Mouse (Mus musculus): ENCODE measurements at regions not wholly inside any gene's neighbourhood (a gene's known extent, or its start where the extent isn't known, plus 50 kb on each side); places are given as distances from the start of the nearest gene placed in this dataset.
"Not testable (repeated sequence)": the region's sequence is repeated elsewhere in the genome, so short reads cannot be mapped to it uniquely, and the experiment has no call there.

GRCm38 (mm10) chr9:48060996-48061395 is 100.8 kb upstream of the Nxpe4 start:
- Histone ChIP-seq H3K36me3 (ENCODE audit: control insufficient read depth, insufficient read depth, low read length) (no peaks in the 10 kb centered on the region), H3K27ac (ENCODE audit: low read depth, low read length) (no peak overlapping the region), H3K9ac (ENCODE audit: low read depth, low read length) (no peak overlapping the region), H3K9me3 (ENCODE audit: control insufficient read depth, low read length) (no peaks in the 10 kb centered on the region), H3K4me3 (ENCODE audit: low read length) (no peak overlapping the region), H3K4me1 (ENCODE audit: control insufficient read depth, insufficient read depth, low read length) (peaks cover 4% of the 10 kb centered on the region; the same call in 1 of the 2 replicates), H3K4me2 (replicated peaks; ENCODE audit: low read depth, low read length) (no peak overlapping the region), H3K27me3 (ENCODE audit: control insufficient read depth, insufficient read depth, low read length) (no peaks in the 10 kb centered on the region)
- no peak for ATAC-seq (ENCODE audit: low FRiP score, low TSS enrichment)
- WGBS: 83% methylated on average over 4 of the region's 4 CpGs

- Histone ChIP-seq H3K9ac (ENCODE audit: low read depth, low read length) (no peak overlapping the region), H3K36me3 (ENCODE audit: control insufficient read depth, insufficient read depth, low read length) (no peaks in the 10 kb centered on the region), H3K27me3 (ENCODE audit: control insufficient read depth, insufficient read depth, low read length) (no peaks in the 10 kb centered on the region), H3K9me3 (ENCODE audit: control insufficient read depth, low read length) (no peaks in the 10 kb centered on the region), H3K4me3 (ENCODE audit: low read length) (no peak overlapping the region), H3K27ac (ENCODE audit: low read depth, low read length) (no peak overlapping the region), H3K4me2 (replicated peaks; ENCODE audit: low read depth, low read length) (no peak overlapping the region), H3K4me1 (ENCODE audit: control insufficient read depth, insufficient read depth, low read length) (no peaks in the 10 kb centered on the region)
- 68% methylated on average over 7 of the region's 7 CpGs for WGBS
- no peak for ATAC-seq (ENCODE audit: low FRiP score, low TSS enrichment)
Measured at GRCm38 (mm10) chr9:48066730-48067345, 95.0 kb upstream of the Nxpe4 start.

DNA sequence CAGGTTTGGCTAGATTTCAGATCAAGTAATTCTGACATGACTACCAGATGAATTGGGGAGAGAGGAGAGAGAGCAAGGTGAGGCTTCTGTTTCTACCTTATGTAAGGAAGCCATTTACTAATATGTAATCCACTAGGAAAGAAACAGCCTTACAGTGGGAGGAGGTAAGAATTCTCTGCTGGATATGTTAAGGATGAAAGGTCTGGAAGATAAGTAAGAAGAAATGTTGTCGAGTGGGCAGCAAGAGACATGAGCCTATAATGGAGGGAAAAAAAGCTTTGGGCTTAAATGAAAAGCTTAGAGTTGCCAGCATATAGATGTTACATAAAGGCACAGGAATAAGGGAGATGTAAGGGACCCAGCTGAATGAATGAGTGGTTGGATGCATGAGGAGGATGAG is 89.2 kb upstream of the Nxpe4 start:
- H3K4me3 ChIP-seq (ENCODE audit: low read length): no peak overlapping the region
- H3K9ac ChIP-seq (ENCODE audit: low read depth, low read length): no peak overlapping the region
- H3K4me2 ChIP-seq (replicated peaks; ENCODE audit: low read depth, low read length): no peak overlapping the region
- ATAC-seq (ENCODE audit: low FRiP score, low TSS enrichment): no peak
- no peaks in the 10 kb centered on the region for H3K4me1 ChIP-seq (ENCODE audit: control insufficient read depth, insufficient read depth, low read length)
- H3K9me3 ChIP-seq (ENCODE audit: control insufficient read depth, low read length): no peaks in the 10 kb centered on the region
- WGBS: 88% methylated on average over 1 of the region's 1 CpGs
- H3K27me3 ChIP-seq (ENCODE audit: control insufficient read depth, insufficient read depth, low read length): no peaks in the 10 kb centered on the region
- no peak overlapping the region for H3K27ac ChIP-seq (ENCODE audit: low read depth, low read length)
- no peaks in the 10 kb centered on the region for H3K36me3 ChIP-seq (ENCODE audit: control insufficient read depth, insufficient read depth, low read length)

DNA sequence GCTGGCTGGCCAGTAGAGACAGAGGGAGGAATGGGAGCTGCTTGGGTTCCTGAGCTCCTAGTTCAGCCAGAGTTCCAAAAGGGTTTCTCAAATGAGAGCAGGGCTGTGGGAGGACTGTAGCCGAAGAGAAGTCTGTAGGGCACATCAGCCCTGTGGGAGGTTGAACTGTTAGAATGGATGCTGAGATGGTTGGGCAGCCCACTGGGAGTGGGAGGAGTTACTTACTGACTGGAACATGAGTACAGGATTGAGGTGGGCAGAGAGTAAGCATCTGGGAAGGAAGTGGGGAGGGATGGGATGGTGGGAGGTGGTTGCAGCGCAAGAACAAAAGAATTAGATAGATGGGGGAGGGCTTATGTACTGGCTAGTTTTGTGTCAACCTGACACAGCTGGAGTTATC is 88.7 kb upstream of the Nxpe4 start:
- H3K4me3 ChIP-seq (ENCODE audit: low read length): no peak overlapping the region
- H3K9me3 ChIP-seq (ENCODE audit: control insufficient read depth, low read length): no peaks in the 10 kb centered on the region
- H3K27me3 ChIP-seq (ENCODE audit: control insufficient read depth, insufficient read depth, low read length): no peaks in the 10 kb centered on the region
- no peaks in the 10 kb centered on the region for H3K36me3 ChIP-seq (ENCODE audit: control insufficient read depth, insufficient read depth, low read length)
- WGBS: 74% methylated on average over 2 of the region's 2 CpGs
- H3K4me2 ChIP-seq (replicated peaks; ENCODE audit: low read depth, low read length): no peak overlapping the region
- H3K9ac ChIP-seq (ENCODE audit: low read depth, low read length): no peak overlapping the region
- no peak for ATAC-seq (ENCODE audit: low FRiP score, low TSS enrichment)
- H3K4me1 ChIP-seq (ENCODE audit: control insufficient read depth, insufficient read depth, low read length): no peaks in the 10 kb centered on the region
- H3K27ac ChIP-seq (ENCODE audit: low read depth, low read length): no peak overlapping the region

GRCm38 (mm10) chr9:48075661-48076240 is 86.1 kb upstream of the Nxpe4 start:
- 88% methylated on average over 5 of the region's 5 CpGs for WGBS
- Histone ChIP-seq H3K27ac (ENCODE audit: low read depth, low read length) (no peak overlapping the region), H3K4me3 (ENCODE audit: low read length) (no peak overlapping the region), H3K4me2 (replicated peaks; ENCODE audit: low read depth, low read length) (no peak overlapping the region), H3K27me3 (ENCODE audit: control insufficient read depth, insufficient read depth, low read length) (no peaks in the 10 kb centered on the region), H3K9me3 (ENCODE audit: control insufficient read depth, low read length) (no peaks in the 10 kb centered on the region), H3K9ac (ENCODE audit: low read depth, low read length) (no peak overlapping the region), H3K4me1 (ENCODE audit: control insufficient read depth, insufficient read depth, low read length) (no peaks in the 10 kb centered on the region), H3K36me3 (ENCODE audit: control insufficient read depth, insufficient read depth, low read length) (no peaks in the 10 kb centered on the region)
- no peak for ATAC-seq (ENCODE audit: low FRiP score, low TSS enrichment)

DNA sequence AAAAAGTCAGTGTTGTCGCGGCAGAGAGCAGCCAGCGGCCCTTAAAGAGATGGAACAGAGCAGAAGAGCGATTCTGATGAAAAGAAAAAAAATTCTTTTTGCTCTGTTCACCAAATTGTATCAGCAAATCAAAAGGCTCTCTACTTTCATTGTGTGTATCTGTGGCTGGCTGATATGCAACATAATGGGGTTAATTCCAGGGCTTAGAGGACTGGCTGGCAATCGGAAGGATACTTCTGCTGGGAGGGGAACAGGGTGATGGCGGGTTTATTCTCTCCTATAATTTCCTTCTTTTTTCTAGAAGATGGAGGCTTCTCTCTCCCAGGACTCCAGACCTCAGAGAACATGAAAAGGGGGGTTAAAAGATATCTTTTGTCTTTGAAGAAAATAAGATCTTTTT is 79.4 kb upstream of the Nxpe4 start:
- Histone ChIP-seq H3K27ac (ENCODE audit: low read depth, low read length) (no peak overlapping the region), H3K36me3 (ENCODE audit: control insufficient read depth, insufficient read depth, low read length) (no peaks in the 10 kb centered on the region)
- no peak for ATAC-seq (ENCODE audit: low FRiP score, low TSS enrichment)

GRCm38 (mm10) chr9:48084196-48084595 is 77.6 kb upstream of the Nxpe4 start:
- ATAC-seq (ENCODE audit: low FRiP score, low TSS enrichment); H3K4me3 ChIP-seq (ENCODE audit: low read length): not testable (repeated sequence)
- WGBS: 30% methylated on average over 5 of the region's 5 CpGs

More for the DNA sequence above, 79.4 kb upstream of the Nxpe4 start:
- Histone ChIP-seq H3K27me3 (ENCODE audit: control insufficient read depth, insufficient read depth, low read length) (no peaks in the 10 kb centered on the region), H3K9ac (ENCODE audit: low read depth, low read length) (no peak overlapping the region), H3K4me3 (ENCODE audit: low read length) (no peak overlapping the region), H3K4me1 (ENCODE audit: control insufficient read depth, insufficient read depth, low read length) (no peaks in the 10 kb centered on the region), H3K4me2 (replicated peaks; ENCODE audit: low read depth, low read length) (no peak overlapping the region), H3K9me3 (ENCODE audit: control insufficient read depth, low read length) (no peaks in the 10 kb centered on the region)
- 77% methylated on average over 6 of the region's 6 CpGs for WGBS

GRCm38 (mm10) chr9:48089661-48090060 is 72.2 kb upstream of the Nxpe4 start:
- 95% methylated on average over 5 of the region's 5 CpGs for WGBS
- Histone ChIP-seq H3K4me3 (ENCODE audit: low read length) (no peak overlapping the region), H3K36me3 (ENCODE audit: control insufficient read depth, insufficient read depth, low read length) (no peaks in the 10 kb centered on the region), H3K9ac (ENCODE audit: low read depth, low read length) (no peak overlapping the region), H3K4me2 (replicated peaks; ENCODE audit: low read depth, low read length) (no peak overlapping the region), H3K27ac (ENCODE audit: low read depth, low read length) (no peak overlapping the region), H3K27me3 (ENCODE audit: control insufficient read depth, insufficient read depth, low read length) (no peaks in the 10 kb centered on the region), H3K9me3 (ENCODE audit: control insufficient read depth, low read length) (no peaks in the 10 kb centered on the region), H3K4me1 (ENCODE audit: control insufficient read depth, insufficient read depth, low read length) (no peaks in the 10 kb centered on the region)
- no peak for ATAC-seq (ENCODE audit: low FRiP score, low TSS enrichment)

More at GRCm38 (mm10) chr9:48084196-48084595, 77.6 kb upstream of the Nxpe4 start:
- not testable (repeated sequence) for H3K27ac ChIP-seq (ENCODE audit: low read depth, low read length); H3K36me3 ChIP-seq (ENCODE audit: control insufficient read depth, insufficient read depth, low read length); H3K27me3 ChIP-seq (ENCODE audit: control insufficient read depth, insufficient read depth, low read length); H3K4me1 ChIP-seq (ENCODE audit: control insufficient read depth, insufficient read depth, low read length); H3K9me3 ChIP-seq (ENCODE audit: control insufficient read depth, low read length); H3K9ac ChIP-seq (ENCODE audit: low read depth, low read length); H3K4me2 ChIP-seq (replicated peaks; ENCODE audit: low read depth, low read length)

GRCm38 (mm10) chr9:48094756-48095155 is 67.1 kb upstream of the Nxpe4 start:
- Histone ChIP-seq H3K27me3 (ENCODE audit: control insufficient read depth, insufficient read depth, low read length) (no peaks in the 10 kb centered on the region), H3K4me2 (replicated peaks; ENCODE audit: low read depth, low read length) (no peak overlapping the region), H3K36me3 (ENCODE audit: control insufficient read depth, insufficient read depth, low read length) (no peaks in the 10 kb centered on the region), H3K4me1 (ENCODE audit: control insufficient read depth, insufficient read depth, low read length) (no peaks in the 10 kb centered on the region), H3K4me3 (ENCODE audit: low read length) (no peak overlapping the region), H3K27ac (ENCODE audit: low read depth, low read length) (no peak overlapping the region), H3K9ac (ENCODE audit: low read depth, low read length) (no peak overlapping the region), H3K9me3 (ENCODE audit: control insufficient read depth, low read length) (no peaks in the 10 kb centered on the region)
- WGBS: 95% methylated on average over 2 of the region's 2 CpGs
- no peak for ATAC-seq (ENCODE audit: low FRiP score, low TSS enrichment)

Data from kidney, embryonic 14.5 days (tissue).